Mouse (Mus musculus) urinary bladder, postnatal 25 days (tissue): Measurements from ENCODE around the gene Gtpbp10.

ENCODE experiments used
- DNase-seq: peaks from one replicate; pipeline ENCODE4 v3.0.0; 2022; ENCODE audit warnings: low spot score

Gtpbp10 gene

DNA sequence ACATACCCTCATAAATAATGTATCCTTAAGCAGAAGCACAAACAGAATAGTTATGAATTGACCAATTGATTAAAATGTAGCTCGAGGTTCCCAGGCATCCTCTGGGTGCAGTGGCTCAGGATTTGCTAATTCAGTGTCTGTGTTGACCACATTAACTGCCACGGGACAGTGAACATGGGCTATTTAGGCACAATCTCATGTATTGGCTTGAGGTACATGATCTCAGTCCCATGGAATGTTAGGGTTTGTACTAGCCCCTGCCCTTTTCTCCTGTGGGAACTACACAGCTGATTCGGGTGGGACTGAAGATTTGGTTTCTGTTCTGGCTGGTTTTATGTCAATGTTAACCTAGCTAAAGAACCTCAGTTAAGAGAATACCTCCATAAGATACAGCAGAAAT, 62.9 kb downstream of the Gtpbp10 start:
- DNase-seq, result no peak

DNA sequence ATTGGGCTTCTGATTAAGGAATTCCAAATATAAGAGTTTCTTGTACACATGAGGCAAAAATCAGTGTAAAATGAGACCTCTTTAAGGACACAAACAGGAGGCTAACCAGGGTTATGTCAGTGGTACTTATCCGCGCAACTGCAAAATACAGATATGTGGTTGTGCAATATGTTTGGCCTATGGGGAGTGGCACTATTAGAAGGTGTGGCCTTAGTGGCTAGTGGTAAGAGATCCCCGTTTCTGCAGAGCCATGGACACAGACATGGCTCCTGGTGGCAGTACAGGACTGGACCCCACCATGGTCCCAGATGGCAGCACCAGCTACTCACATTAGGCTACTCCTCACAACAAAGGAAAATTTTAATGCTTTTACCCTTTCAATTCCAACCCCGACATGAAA, 64.3 kb downstream of the Gtpbp10 start:
- no peak for DNase-seq

DNA sequence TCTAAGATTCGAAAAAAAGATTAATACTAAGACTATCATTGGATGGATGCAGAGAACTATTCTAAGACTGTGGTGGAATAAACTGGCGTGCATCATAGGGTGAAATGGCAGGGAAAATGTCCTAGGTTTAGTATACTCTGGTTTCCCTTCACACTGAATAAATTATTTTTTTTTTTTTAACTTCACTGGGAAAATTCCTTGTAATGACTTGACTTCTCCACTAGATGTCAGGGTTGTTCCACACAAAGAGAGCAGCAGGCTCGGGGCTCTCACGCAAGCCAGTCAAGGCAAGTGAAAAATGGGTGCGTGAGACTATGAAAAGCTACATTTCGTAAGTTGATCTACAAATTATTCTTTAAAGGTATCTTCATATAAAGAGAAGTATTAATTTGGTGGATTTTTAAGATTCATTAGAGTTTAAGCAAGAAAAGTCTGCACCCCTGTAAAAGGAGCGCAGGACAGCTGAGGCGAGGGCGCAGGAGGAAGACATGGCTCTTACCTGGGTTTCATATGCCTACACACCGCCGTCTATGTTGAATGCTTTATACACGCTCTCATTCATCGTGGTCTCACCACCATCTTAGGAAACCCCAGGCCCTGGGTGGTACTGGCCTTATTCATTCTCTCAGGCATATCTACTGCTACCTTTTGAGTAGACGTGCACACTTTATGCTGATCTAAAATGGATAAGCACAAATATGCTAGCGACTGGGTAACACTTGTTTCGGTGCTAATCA, 64.9 kb downstream of the Gtpbp10 start:
- no peak for DNase-seq

DNA sequence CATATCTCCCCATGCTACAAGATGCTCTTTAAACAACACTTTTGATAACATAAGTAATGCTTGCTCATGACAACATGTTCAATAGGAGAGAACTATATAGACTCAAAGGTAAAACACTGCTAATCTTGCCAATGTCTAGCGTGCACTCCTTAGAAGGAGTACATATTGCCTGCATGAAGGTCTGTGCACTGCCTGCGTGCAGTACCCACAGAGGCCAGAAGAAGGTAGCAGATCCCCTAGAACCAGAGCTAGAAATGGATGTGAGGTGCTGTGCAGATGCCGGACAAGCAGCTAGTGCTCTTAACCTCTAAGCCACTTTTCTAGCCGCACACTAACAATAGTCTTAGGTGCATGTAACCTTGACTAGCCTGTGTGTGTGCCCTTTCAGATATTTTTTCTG, 67.2 kb downstream of the Gtpbp10 start:
- no peak for DNase-seq
